In genomic region chr1:133013331-133013730, GRCm38 (mm10) we compare ENCODE assay signal across 12 mouse cellular contexts. TPM values are rescaled to one million over a fixed set of nuclear protein-coding genes. Genes with fewer than 3 reads are reported as not detected.
A peak's percentile ranks its signal among the peaks of the same experiment; 100 is the strongest.
DNase-seq lines count a peak whose midpoint lies in the region; TF ChIP-seq lines count a peak whose summit lies in the region.
"Had no signal": no experiment of that assay in that cellular context is flagged by ENCODE, and none has a peak within 500 bp of the region (broad histone marks: within the 10 kb centered on the region; RNA-seq: fewer than 3 reads in every experiment).

No protein-coding gene starts in this region.

- H3K27me3 ChIP-seq in E14TG2a.4 (ENCODE audit: insufficient read depth, low read length): no peaks in the 10 kb centered on the region
- H3K27me3 ChIP-seq: heart, embryonic 13.5 days; hindbrain, embryonic 15.5 days; limb, embryonic 15.5 days had no signal

- TF ChIP-seq CTCF in layer of hippocampus, adult 2 months (conservative IDR thresholded peaks at IDR 0.05): peak; percentile 64
- peak; percentile 60 for TF ChIP-seq CTCF in E14TG2a.4 (conservative IDR thresholded peaks at IDR 0.05; ENCODE audit: low read length)

- no peak overlapping the region for H3K4me3 ChIP-seq in layer of hippocampus, adult 2 months
- H3K4me3 ChIP-seq in E14TG2a.4 (replicated peaks; ENCODE audit: low read length): 0 out of 2 replicates have a peak overlapping the region, but pooled peaks have one; percentile 8
- H3K4me3 ChIP-seq: heart, embryonic 13.5 days; hindbrain, embryonic 15.5 days; limb, embryonic 15.5 days had no signal

- no peak overlapping the region for H3K27ac ChIP-seq in layer of hippocampus, adult 2 months
- H3K27ac ChIP-seq: heart, embryonic 13.5 days; hindbrain, embryonic 15.5 days; limb, embryonic 15.5 days had no signal

- H3K9me3 ChIP-seq in E14TG2a.4 (ENCODE audit: low read length): no peaks in the 10 kb centered on the region
- H3K9me3 ChIP-seq: heart, embryonic 13.5 days; hindbrain, embryonic 15.5 days; limb, embryonic 15.5 days had no signal

- no peak for DNase-seq in layer of hippocampus, adult 2 months (ENCODE audit: low spot score in 2 of 2)
- DNase-seq in layer of hippocampus, postnatal 25 days (ENCODE audit: extremely low spot score in 1 of 2, low spot score in 1 of 2): no peak
- peak; percentile 65 for DNase-seq in A20 (ENCODE audit: low read depth, low spot score)
- peak; percentile 19 for DNase-seq in embryo, embryonic 11 days
- DNase-seq in cerebellum, adult 9-10 months: no peak
- DNase-seq in gastrocnemius, adult 18-20 months (ENCODE audit: low spot score): no peak
- DNase-seq: cerebellum, postnatal 14 days; lung, postnatal 36 days had no signal

- H3K4me1 ChIP-seq in E14TG2a.4 (replicated peaks; ENCODE audit: low read depth, low read length): peaks cover 70% of the 10 kb centered on the region
- H3K4me1 ChIP-seq: hindbrain, embryonic 15.5 days; limb, embryonic 15.5 days had no signal

- peaks cover 92% of the 10 kb centered on the region for H3K36me3 ChIP-seq in E14TG2a.4 (ENCODE audit: insufficient read depth, low read length)

RNA-seq across cellular contexts. Expression of gene Mdm4, which starts 17.0 kb away (rescaled TPM):
- 100 to 1,000 TPM in 1 of 2 experiments, 10 to 100 TPM in 1; 80.8 to 101 TPM for total RNA-seq in layer of hippocampus, adult 2 months (2021)
- total RNA-seq in layer of hippocampus, postnatal 25 days (2021): 10 to 100 TPM; 65.5 to 91.1 TPM
- 10 to 100 TPM; 20.6 to 22.3 TPM for total RNA-seq in gastrocnemius, adult 18-20 months (2021)

RNA-seq across cellular contexts. Expression of gene Pik3c2b, which starts 32.1 kb away (rescaled TPM):
- total RNA-seq in layer of hippocampus, adult 2 months (2021): 10 to 100 TPM; 13.7 to 15.5 TPM
- 10 to 100 TPM; 12.3 to 17.3 TPM for total RNA-seq in layer of hippocampus, postnatal 25 days (2021)
- total RNA-seq in gastrocnemius, adult 18-20 months (2021): 10 to 100 TPM in 1 of 2 experiments, 1 to 10 TPM in 1; 8.2 to 10.8 TPM

Comparison
In these comparisons a context has a peak if more than half of its experiments do, and no peak if none do; other contexts are left out.
1. DNase-seq: peak in A20 (single experiment) and embryo, embryonic 11 days (single experiment); none in layer of hippocampus, adult 2 months (0 of 2), layer of hippocampus, postnatal 25 days (0 of 2), cerebellum, adult 9-10 months (single experiment) and gastrocnemius, adult 18-20 months (single experiment).